Mouse (Mus musculus): ENCODE results near the gene Nxpe3.

DNA sequence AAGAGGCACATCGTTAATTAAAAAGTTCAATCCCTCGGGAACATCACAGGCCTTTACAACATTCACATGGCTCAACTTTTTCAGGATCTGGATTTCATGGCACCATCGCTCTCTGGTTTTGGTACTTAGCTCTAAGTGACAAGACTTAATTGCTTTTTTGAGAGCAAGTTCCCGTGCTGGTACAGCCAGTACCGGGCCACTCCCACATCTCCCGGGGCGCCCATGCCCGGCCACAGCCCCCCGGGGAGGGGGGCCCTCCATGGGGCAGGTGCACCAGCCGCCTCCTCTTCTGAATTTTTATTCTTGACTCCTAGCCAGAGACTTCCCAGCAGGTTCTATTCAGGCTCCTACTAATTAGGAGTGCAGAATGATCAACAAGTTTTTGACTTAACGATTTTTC lies 10.8 kb downstream of the Nxpe3 start:
- TF ChIP-seq CTCF (IDR thresholded peaks at IDR 0.05 in 2 of 3, conservative IDR thresholded peaks at IDR 0.05 in 1 of 3; ENCODE audit: control insufficient read depth in 1 of 3, insufficient read depth in 1 of 3, low read depth in 2 of 3, low read length in 3 of 3, poor library complexity in 1 of 3, severe bottlenecking in 1 of 3) (no peak), POLR2AphosphoS2 (IDR thresholded peaks at IDR 0.05; ENCODE audit: low read length) (no peak), UBTF (IDR thresholded peaks at IDR 0.05; ENCODE audit: borderline replicate concordance, insufficient read depth, low read depth, low read length) (no peak)
